Mouse (Mus musculus) heart, adult 2 months (tissue): ENCODE results near the gene Krt78. TPM values are rescaled to one million over a fixed set of nuclear protein-coding genes. Genes with fewer than 3 reads are reported as not detected.

Source experiments
- DNase-seq, 2 experiments: peaks; one replicate each; pipeline ENCODE4 v3.0.0; 2021
- H3K27ac ChIP-seq: fragments of 200-600 bp; 2 replicates; pipeline ENCODE4 v1.8.1; 2022
- H3K27me3 ChIP-seq: fragments of 200-500 bp; 2 replicates; pipeline ENCODE4 v1.6.1; 2012; ENCODE audit warnings: mild to moderate bottlenecking, low read length, inconsistent platforms, mixed read lengths; ENCODE audit not compliant: control insufficient read depth, insufficient read depth
- H3K36me3 ChIP-seq: fragments of 200-500 bp; 2 replicates; pipeline ENCODE4 v1.6.1; 2012; ENCODE audit warnings: low read length, inconsistent platforms; ENCODE audit not compliant: control insufficient read depth, insufficient read depth
- H3K4me1 ChIP-seq: fragments of 200-500 bp; 2 replicates; pipeline ENCODE4 v1.6.1; 2011; ENCODE audit warnings: low read length; ENCODE audit not compliant: control insufficient read depth, insufficient read depth
- H3K4me3 ChIP-seq: fragments of 200-600 bp; 2 replicates; pipeline ENCODE4 v1.8.1; 2022
- H3K79me2 ChIP-seq: fragments of 200-500 bp; replicated peaks from 2 replicates; pipeline ENCODE4 v1.6.1; 2012; ENCODE audit warnings: mild to moderate bottlenecking, inconsistent platforms, low read length, moderate library complexity, mixed read lengths; ENCODE audit not compliant: control insufficient read depth, insufficient read depth
- H3K9ac ChIP-seq: fragments of 200-500 bp; 2 replicates; pipeline ENCODE4 v1.6.1; 2012; ENCODE audit warnings: low read depth, mild to moderate bottlenecking, control low read depth, inconsistent platforms, low read length, mixed read lengths
- CTCF ChIP-seq: fragments of 200-600 bp; IDR thresholded peaks from 2 replicates; pipeline ENCODE4 v1.8.1; 2022; ENCODE audit warnings: antibody characterized with exemption, mild to moderate bottlenecking, moderate library complexity
- EP300 ChIP-seq: fragments of 200-500 bp; IDR thresholded peaks from 2 replicates; pipeline ENCODE4 v1.6.1; 2011; ENCODE audit warnings: low read depth, low read length, control low read depth; ENCODE audit not compliant: insufficient read depth
- POLR2A ChIP-seq: fragments of 200-500 bp; IDR thresholded peaks from 2 replicates; pipeline ENCODE4 v1.6.1; 2011; ENCODE audit warnings: mild to moderate bottlenecking, low read depth, low read length, control low read depth; ENCODE audit not compliant: insufficient read depth
- WGBS: fragments of 180-500 bp; shearing (Covaris S2); methylation state at CpG from one replicate; pipeline ENCODE4 v1.1.7; 2018; 5-methylcytosine and 5-hydroxymethylcytosine counted together
- intact Hi-C: fragments of 180-260 bp; cut with DNase I; formaldehyde crosslinking; loops from one replicate; pipeline ENCODE4 v1.15.1; 2025
- polyA plus RNA-seq: library from polyadenylated mRNA; depleted of rRNA; stranded (reverse); fragments of >200 nt; gene quantifications from 2 replicates; pipeline ENCODE4 v1.2.3, GENCODE M21; 2012
- total RNA-seq, 2 experiments: library from RNA; stranded (reverse); gene quantifications; 2 replicates each; pipeline ENCODE4 v1.2.3; 2021

Gene Krt78
- total and polyA plus RNA-seq, 3 experiments: 0.08 TPM; not detected in 2

DNA sequence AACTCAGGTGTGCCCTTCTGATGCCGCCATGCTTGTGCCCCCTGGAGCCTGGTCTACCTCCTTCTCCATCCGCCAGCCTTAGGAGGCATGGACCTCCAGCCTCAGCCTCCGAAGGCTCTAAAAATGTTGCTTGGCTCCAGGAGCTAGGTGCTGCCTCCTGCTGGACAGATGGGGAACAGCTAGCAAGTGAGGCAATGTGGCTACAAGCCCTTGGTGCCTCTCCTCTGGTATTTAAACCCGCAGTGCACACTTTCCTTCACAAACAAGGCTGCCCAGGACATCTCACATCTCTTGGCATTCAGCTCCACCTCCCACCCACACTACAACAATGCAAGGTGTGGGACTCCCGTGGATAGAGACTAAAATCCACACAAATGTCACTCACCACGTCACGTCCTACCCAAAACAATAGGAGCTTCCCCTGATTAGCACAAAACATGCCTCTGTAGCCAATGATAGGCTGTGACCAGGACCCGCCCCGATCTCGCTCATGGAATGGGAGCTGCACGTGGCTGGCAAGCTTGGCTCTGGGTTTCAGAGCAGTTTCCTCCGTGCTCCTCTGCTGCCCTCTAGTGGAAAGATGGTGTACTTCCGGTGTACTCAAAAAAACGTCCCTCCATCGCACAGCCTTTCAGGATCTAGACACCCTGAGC lies 30.0 kb upstream of the Krt78 start:
- peak; percentile 88 to 92 for DNase-seq
- 3% methylated on average over 15 of the region's 15 CpGs for WGBS
- peak; percentile 74 for TF ChIP-seq POLR2A
- peak; percentile 96 for TF ChIP-seq EP300
- TF ChIP-seq CTCF: peak; percentile 67
- Histone ChIP-seq H3K9ac (peak overlapping the region; percentile 11; the same call in 1 of the 2 replicates), H3K79me2 (no peaks in the 10 kb centered on the region), H3K27ac (peak overlapping the region; percentile 80), H3K36me3 (no peaks in the 10 kb centered on the region), H3K27me3 (no peaks in the 10 kb centered on the region), H3K4me1 (peaks cover 3% of the 10 kb centered on the region; the same call in 1 of the 2 replicates), H3K4me3 (peak overlapping the region; percentile 28; the same call in 1 of the 2 replicates)
- intact Hi-C loops: loop anchor here (1.0 to 10.0 kb wide), 3 partner anchors 11 to 241 kb away; no protein-coding TSS in a partner anchor

DNA sequence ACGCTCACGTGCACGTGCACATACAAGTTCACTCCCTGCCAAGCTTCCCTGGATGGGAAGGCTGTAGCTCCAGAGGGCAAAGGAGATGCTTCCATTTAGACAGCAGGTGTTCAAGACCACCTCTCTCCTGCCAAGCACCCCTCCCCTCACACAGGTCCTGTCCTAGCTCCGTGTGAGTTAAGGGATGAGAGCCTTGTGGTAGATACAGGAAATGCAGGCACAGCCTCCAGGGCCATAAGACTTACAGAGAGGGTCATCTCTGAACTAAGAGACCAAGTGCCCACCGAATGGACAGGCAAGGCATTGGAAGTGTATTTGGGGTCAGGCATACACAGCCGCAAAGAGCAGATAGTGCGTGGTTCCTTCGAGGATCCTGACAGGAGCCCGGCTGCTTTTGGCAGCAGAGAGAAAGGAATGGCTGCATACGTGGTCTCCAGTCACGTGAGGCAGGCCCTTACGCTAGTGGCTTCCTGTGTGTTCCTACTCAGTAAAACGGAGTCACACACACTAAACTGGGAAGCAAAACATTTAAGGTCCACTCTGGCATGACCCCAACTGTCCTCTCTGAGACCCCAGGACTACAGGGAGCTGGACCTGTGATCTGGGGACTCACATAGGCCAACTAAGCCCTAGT lies 29.3 kb upstream of the Krt78 start:
- H3K27me3 ChIP-seq: no peaks in the 10 kb centered on the region
- peaks cover 3% of the 10 kb centered on the region; the same call in 1 of the 2 replicates for H3K4me1 ChIP-seq
- WGBS: 71% methylated on average over 13 of the region's 13 CpGs
- H3K36me3 ChIP-seq: no peaks in the 10 kb centered on the region
- intact Hi-C loops: loop anchor here (10.0 kb wide), 1 partner anchor 241 kb away; no protein-coding TSS in a partner anchor
- no peak overlapping the region for H3K4me3 ChIP-seq
- TF ChIP-seq POLR2A: no peak
- no peak for TF ChIP-seq CTCF
- no peak for TF ChIP-seq EP300
- H3K9ac ChIP-seq: no peak overlapping the region
- peak in 1 of 2 experiments; percentile 30 for DNase-seq
- H3K79me2 ChIP-seq: no peaks in the 10 kb centered on the region
- peak overlapping the region; percentile 80 for H3K27ac ChIP-seq

DNA sequence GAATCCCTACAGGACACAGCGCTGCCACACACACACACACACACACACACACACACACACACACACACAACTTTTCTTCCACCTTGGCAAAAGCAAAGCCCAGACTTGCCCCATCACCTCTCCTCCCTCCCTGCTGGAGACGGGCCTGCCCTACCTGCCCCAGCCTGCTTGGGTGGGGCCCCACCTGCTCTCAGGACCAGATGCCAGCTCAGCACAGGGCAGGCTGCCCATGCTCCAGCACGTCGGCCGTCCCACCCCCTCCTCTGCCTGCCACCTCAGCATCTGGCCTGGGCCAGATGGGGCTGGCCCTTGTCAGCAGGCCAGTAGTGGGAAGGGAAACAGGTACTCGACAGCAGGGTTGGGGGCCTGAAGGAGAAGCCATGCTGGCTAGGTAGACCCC lies 26.8 kb upstream of the Krt78 start:
- DNase-seq: peak; percentile 30 to 31
- no peaks in the 10 kb centered on the region; the same call in 1 of the 2 replicates for H3K36me3 ChIP-seq
- no peaks in the 10 kb centered on the region for H3K79me2 ChIP-seq
- 47% methylated on average over 6 of the region's 6 CpGs for WGBS
- no peak for TF ChIP-seq EP300
- TF ChIP-seq POLR2A: no peak
- no peak for TF ChIP-seq CTCF
- intact Hi-C loops: loop anchor here (10.0 kb wide), 1 partner anchor 244 kb away; no protein-coding TSS in a partner anchor
- H3K4me3 ChIP-seq: no peak overlapping the region
- H3K4me1 ChIP-seq: peaks cover 14% of the 10 kb centered on the region
- H3K27ac ChIP-seq: no peak overlapping the region
- no peaks in the 10 kb centered on the region for H3K27me3 ChIP-seq
- H3K9ac ChIP-seq: no peak overlapping the region

DNA sequence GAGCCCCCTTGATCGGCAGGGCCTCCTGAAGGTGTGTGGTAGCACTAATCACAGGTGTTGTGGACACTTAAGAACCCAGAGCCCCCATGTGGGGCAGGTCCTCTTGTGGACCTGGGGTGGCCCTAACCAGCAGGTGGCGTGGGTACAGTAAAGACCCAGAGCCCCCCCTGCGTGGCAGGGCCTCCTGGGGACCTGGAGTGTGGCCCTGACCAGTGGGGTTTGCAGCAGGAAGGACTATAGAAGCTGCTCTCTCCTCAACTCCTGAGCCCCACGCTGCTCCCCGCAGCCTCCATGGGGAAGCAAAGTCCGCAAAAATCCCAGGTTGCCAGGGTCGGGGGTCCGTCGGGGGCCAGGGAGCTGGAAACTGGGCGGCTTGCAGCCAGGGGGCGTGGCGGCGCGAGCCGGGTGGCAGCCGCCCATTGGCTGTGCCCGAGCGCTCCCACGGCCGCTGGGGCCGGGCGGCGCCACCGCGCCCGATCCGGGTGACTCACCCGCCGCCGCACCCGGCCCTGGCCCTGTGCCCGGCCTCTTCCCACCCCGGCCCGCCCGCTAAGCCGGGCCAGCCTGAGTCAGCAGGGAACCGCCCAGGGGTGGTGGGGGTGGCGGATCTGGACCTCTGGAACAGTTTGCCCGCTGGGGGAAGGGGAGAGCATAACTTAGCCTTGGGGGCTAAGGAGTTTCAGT lies 23.1 kb upstream of the Krt78 start:
- Histone ChIP-seq H3K4me1 (peaks cover 16% of the 10 kb centered on the region), H3K27me3 (no peaks in the 10 kb centered on the region), H3K36me3 (no peaks in the 10 kb centered on the region; the same call in 1 of the 2 replicates), H3K27ac (peak overlapping the region; percentile 88), H3K4me3 (peak overlapping the region; percentile 48), H3K79me2 (no peaks in the 10 kb centered on the region), H3K9ac (peak overlapping the region; percentile 75)
- TF ChIP-seq EP300 (0 out of 2 replicates have a peak, but pooled peaks have one; percentile 33), POLR2A (no peak), CTCF (peak; percentile 54)
- 4% methylated on average over 37 of the region's 39 CpGs for WGBS
- DNase-seq: peak; percentile 94 to 96
- intact Hi-C loops: no loop called here

DNA sequence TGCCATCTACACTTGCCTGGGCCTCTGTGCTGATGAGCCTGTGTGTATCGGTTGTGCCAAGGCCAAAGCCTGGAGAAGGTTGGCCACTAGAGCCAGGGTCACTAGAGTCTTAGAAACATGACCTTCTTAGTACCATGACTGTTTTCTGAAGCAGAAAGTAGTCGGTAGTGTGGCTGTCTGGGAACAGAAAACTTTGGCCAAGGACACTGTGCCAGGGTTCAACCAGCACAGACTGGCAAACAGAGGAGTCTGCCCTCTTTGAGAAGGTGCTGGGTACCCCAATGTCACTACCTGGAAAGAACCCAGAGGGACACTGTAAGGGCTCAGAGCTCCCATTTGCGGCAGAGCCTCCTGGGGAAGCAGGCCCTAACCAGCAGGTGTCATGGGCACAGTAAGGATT lies 22.6 kb upstream of the Krt78 start:
- Histone ChIP-seq H3K27ac (peak overlapping the region; percentile 88), H3K79me2 (no peaks in the 10 kb centered on the region), H3K36me3 (no peaks in the 10 kb centered on the region; the same call in 1 of the 2 replicates), H3K9ac (peak overlapping the region; percentile 75), H3K4me1 (peaks cover 16% of the 10 kb centered on the region), H3K4me3 (no peak overlapping the region; the same call in 1 of the 2 replicates), H3K27me3 (no peaks in the 10 kb centered on the region)
- TF ChIP-seq POLR2A: no peak
- TF ChIP-seq CTCF: no peak
- TF ChIP-seq EP300: no peak
- 57% methylated on average over 3 of the region's 3 CpGs for WGBS
- intact Hi-C loops: no loop called here
- peak in 1 of 2 experiments; percentile 20 for DNase-seq
